Mouse (Mus musculus) left cerebral cortex, adult 8-10 months (tissue): ENCODE results near the gene Tango2. TPM values are rescaled to one million over a fixed set of nuclear protein-coding genes. Genes with fewer than 3 reads are reported as not detected.

Experiments used
- DNase-seq, 2 experiments: peaks; one replicate each; pipeline ENCODE4 v3.0.0; 2022; ENCODE audit warnings: low spot score in 2 of 2
- total RNA-seq, 4 experiments: library from RNA; stranded (reverse); gene quantifications; 2 replicates each; pipeline ENCODE4 v1.2.4; 2022

Gene Tango2
- total RNA-seq, 4 experiments from 2014 or later, result 135 to 145 (median 142) TPM

GRCm38 (mm10) chr16:18383045-18383726 lies 35.3 kb upstream of the Tango2 start:
- no peak for DNase-seq

DNA sequence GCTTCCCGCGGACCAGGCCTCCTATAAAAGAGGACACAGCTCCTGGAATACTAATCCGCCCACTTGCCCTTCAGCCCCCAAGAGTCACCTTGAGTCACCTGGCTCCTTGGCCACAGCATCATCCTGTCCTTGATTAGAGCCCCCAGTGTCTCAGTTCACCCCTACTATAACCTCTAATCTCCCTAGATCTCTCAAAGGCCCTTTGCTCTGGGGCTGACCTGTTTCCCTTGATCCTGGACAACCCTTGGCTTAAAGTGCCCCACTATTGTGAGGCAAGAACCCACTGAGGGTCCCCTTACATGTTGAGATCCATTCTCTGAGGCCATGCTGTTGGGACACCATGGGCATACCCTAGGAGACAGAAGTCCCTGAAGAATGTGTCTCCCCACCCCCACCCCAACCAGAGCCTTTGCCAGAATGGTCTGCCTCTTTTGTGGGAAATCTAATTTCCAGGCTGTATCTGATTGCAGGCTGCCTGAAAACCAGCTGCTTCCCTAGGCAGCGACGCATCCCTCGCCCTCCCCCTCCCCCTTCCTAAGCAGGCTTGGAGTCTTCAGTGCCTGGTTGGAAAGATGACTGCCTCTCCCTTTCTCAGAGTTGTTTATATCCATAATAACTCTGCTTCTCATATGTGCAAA lies 33.8 kb upstream of the Tango2 start:
- DNase-seq, result no peak

DNA sequence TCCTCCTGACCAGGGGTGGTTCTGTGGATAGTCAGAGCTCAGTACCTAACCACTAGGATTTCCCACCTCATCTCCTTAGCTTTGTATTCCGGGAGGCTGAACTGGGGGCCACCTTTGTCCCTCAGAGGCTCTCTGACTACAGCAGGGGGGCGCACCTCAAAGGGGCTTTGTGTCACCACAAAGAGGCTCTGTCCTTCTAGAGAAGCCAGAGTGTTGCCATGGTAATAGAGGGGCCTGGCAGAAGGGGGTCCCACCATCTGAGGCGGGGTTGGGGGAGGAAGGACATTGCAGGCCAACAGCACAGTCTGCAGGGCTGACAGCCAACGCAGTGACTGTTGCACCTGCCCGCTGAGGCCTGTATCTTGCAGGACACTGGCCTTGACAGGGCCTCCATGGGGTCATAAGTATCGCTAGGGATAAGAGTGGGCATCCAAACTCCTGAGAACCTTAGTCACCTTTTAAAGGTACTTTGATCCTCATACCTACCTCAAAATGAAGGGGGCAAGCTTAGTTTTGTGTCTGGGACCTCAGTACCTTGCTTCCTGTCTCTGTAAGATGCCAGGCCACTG lies 32.7 kb upstream of the Tango2 start:
- no peak for DNase-seq

DNA sequence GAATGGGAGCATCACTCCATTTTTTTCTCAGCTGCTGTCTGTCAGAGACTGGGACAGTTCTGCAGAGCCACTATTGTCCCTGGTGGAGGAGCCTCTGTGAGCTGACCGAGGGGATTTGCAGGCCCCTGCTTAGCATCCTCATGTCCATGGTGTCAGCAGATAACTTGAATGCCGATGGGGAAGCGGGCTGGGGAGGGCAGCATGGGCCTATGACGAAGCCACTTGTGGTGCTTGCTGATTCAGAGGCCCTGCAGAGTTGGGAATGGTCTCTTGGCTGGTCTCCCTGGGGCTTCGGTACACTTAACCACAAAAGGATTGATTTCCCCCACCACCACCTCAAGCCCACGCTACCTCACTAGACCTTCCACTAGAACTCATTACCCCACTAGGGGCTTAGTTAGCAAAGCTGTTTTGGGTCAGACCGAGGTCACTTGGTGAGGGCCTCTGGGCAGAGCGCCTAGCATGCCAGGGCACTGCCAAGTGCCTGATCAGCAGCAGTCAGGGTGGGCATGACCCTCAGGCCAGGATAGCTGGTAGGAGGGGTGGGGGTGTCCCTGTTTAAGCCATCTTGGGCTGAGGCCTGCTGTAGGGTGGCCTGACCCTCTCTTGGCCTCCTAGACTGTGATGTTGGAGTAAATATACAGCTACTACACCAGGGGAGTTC lies 31.6 kb upstream of the Tango2 start:
- no peak for DNase-seq

- DNase-seq, result no peak
Measured at GRCm38 (mm10) chr16:18378489-18378888, 30.6 kb upstream of the Tango2 start.

DNA sequence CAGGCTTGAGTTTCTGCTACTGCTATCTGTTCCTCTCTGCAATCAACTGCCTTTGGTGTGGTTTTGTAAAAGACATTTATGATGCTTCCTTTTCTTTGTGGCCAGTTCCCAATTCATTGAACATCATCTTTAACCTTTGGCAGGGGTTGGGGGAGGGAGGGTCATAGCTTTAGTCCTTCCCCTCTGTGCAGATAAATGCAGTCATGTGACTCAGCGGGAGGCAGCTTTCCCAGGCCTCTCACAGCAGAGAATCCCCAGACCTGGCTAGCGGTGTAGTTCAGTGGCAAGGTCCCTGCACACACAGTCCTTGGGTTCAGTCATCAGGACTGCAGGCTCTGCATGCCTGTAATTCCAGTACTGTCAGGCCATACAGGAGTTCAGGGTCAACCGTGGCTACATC lies 29.3 kb upstream of the Tango2 start:
- DNase-seq, result no peak

DNA sequence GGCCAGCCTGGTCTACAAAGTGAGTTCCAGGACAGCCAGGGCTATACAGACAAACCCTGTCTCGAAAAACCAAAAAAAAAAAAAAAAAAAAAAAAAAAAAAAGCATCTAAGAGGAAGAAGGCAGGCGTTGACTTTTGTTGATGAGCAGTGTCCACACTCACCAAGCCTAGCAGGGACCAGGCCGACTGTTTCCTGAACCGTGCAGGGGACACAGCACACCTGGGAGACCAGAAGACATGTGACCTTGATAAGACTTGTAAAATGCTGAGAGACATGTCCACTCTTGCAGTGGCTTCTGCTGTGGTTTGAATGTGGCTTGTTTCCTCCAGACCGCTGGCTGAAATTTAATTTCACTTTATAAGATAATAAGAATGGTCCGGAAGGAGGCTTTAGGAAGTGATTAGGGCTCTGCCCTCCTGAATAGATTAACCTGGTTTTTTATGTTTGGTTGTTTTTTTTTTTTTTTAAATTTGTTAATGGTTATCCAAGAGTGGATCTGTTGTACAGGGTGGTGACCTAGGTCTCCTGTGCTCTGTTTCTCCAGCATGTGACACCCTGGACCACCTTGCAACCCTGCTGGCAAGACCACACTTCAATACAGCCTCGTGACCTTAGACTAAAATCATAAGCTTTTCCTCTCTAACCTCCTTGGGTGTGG lies 28.5 kb upstream of the Tango2 start:
- no peak for DNase-seq

- DNase-seq, result no peak
Measured at GRCm38 (mm10) chr16:18373632-18374031, 25.7 kb upstream of the Tango2 start.

GRCm38 (mm10) chr16:18370197-18370596 lies 22.3 kb upstream of the Tango2 start:
- no peak for DNase-seq

DNA sequence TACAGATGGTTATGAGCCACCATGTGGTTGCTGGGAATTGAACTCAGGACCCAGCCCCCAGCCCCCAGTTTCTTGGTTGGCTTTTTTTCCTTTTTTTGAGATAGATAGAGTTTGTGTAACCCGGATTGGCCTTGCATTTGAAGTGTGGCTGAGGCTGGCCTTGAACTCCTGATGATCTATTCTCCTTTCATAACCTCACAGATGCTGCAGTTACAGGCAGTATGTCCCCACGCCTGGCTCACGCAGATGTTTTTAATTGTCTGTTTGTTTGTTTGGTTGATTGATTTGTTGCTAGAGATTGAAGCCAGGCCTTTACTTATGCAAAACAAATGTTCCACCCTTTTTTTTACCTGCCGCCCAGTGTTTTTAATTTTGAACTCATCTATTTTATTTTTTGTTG lies 18.9 kb upstream of the Tango2 start:
- DNase-seq, result no peak

DNA sequence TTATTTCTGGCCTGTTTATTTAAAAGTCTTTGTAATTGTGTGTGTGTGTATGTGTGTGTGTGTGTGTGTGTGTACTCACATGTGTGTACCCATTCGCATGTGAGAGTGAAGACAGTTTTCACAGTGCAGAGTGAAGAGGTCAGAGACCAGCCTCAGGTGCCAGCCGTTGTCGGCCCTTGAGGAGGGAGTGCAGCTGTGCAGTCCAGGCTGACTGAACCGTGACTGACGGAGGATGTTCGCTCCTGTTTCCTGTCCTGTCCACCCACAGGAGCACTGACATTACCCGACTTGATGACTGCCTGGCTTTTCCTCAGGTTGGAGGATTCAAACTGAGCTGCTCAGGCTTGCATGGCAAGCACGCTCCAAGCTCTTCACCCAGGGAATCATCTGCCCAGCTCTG lies 15.0 kb upstream of the Tango2 start:
- DNase-seq, result no peak

DNA sequence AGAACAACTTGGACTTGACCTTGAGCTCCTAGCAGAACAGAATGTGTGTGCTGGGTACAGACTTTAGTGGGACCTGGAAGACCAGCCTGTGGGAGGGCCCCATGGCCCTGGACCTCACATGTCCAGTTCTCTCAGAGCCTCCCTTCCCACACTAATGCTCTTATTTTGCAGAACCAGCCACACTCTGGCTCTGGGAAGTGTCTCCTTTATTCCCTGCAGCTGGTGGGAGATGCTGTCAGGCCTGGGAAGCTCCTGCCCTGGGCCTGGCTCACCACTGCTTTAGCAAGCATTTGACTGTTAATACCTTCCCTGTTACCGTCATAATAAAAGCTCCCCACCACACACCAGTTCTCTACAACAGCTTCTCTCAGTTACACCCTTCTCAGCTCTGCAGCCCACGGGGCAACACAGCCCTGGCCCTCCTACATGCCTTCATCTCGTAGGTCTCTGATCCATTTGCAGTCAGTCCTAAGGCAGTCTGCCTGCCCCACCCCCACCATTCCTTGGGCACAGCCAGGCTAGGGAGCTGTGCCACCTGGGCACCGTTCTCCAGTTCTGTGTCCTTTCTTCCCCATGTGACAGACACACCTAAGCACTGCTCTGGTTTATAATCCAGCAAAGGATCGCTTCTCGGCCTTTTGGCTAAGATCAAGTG lies 12.4 kb upstream of the Tango2 start:
- peak in 1 of 2 experiments; percentile 53 for DNase-seq

GRCm38 (mm10) chr16:18357977-18358376 lies 10.1 kb upstream of the Tango2 start:
- no peak for DNase-seq

GRCm38 (mm10) chr16:18356961-18357360 lies 9.1 kb upstream of the Tango2 start:
- no peak for DNase-seq

DNA sequence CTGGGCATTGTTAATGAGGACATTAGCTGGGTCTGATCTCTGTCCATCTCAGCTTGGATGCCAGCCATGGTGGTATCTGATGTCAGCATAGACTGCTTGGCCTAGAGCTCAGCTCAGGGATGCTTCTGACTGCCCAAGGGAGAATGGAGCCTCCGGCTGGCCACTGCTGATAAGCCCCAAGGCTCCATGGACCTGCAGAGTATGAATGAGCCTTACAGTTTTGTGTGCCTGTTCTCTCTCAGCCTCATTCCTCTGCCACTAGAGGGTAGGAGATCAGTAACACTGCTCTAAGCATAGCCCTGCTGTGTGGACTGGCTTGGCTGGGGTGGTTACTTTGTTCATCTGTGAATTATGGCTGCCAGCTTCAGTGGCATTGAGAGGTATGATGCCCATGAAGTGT lies 5.2 kb upstream of the Tango2 start:
- DNase-seq, result no peak

- no peak for DNase-seq
Measured at GRCm38 (mm10) chr16:18351313-18352055, 3.6 kb upstream of the Tango2 start.

- no peak for DNase-seq
Measured at GRCm38 (mm10) chr16:18349761-18350325, 1.9 kb upstream of the Tango2 start.

GRCm38 (mm10) chr16:18348601-18349175 lies 785 bp upstream of the Tango2 start:
- peak in 1 of 2 experiments; percentile 21 for DNase-seq

- peak; percentile 74 to 85 for DNase-seq
Measured at GRCm38 (mm10) chr16:18345243-18345642, 2.7 kb downstream of the Tango2 start.

- DNase-seq, result peak; percentile 91 to 98
Measured at GRCm38 (mm10) chr16:18343778-18344177, 4.1 kb downstream of the Tango2 start.
